Mouse (Mus musculus): Measurements from ENCODE around the gene Ccdc102a.

Ccdc102a gene

GRCm38 (mm10) chr8:94922602-94923001 lies 4.7 kb upstream of the Ccdc102a start:
- in situ Hi-C loops (cut with MboI; ENCODE audit: low sequenced_read_pairs) = no loop called here

- in situ Hi-C loops (cut with MboI; ENCODE audit: low sequenced_read_pairs) = no loop called here
Observed at GRCm38 (mm10) chr8:94922176-94922575, 4.3 kb upstream of the Ccdc102a start.

- in situ Hi-C loops (cut with MboI; ENCODE audit: low sequenced_read_pairs) = no loop called here
Observed at GRCm38 (mm10) chr8:94919256-94919655, 1.4 kb upstream of the Ccdc102a start.

- in situ Hi-C loops (cut with MboI; ENCODE audit: low sequenced_read_pairs) = no loop called here
Observed at GRCm38 (mm10) chr8:94917352-94917751, 546 bp downstream of the Ccdc102a start.

- in situ Hi-C loops (cut with MboI; ENCODE audit: low sequenced_read_pairs) = no loop called here
Observed at GRCm38 (mm10) chr8:94916960-94917324, 956 bp downstream of the Ccdc102a start.

GRCm38 (mm10) chr8:94916311-94916959 lies 1.5 kb downstream of the Ccdc102a start:
- in situ Hi-C loops (cut with MboI; ENCODE audit: low sequenced_read_pairs) = no loop called here

- in situ Hi-C loops (cut with MboI; ENCODE audit: low sequenced_read_pairs) = no loop called here
Observed at GRCm38 (mm10) chr8:94914701-94915101, 3.2 kb downstream of the Ccdc102a start.

GRCm38 (mm10) chr8:94914256-94914655 lies 3.6 kb downstream of the Ccdc102a start:
- in situ Hi-C loops (cut with MboI; ENCODE audit: low sequenced_read_pairs) = no loop called here

- in situ Hi-C loops (cut with MboI; ENCODE audit: low sequenced_read_pairs) = no loop called here
Observed at GRCm38 (mm10) chr8:94913061-94913660, 4.7 kb downstream of the Ccdc102a start.

- in situ Hi-C loops (cut with MboI; ENCODE audit: low sequenced_read_pairs) = no loop called here
Observed at GRCm38 (mm10) chr8:94908847-94909246, 9.1 kb downstream of the Ccdc102a start.

GRCm38 (mm10) chr8:94907591-94908300 lies 10.2 kb downstream of the Ccdc102a start:
- in situ Hi-C loops (cut with MboI; ENCODE audit: low sequenced_read_pairs) = no loop called here

- in situ Hi-C loops (cut with MboI; ENCODE audit: low sequenced_read_pairs) = no loop called here
Observed at GRCm38 (mm10) chr8:94904450-94905175, 13.3 kb downstream of the Ccdc102a start.

- in situ Hi-C loops (cut with MboI; ENCODE audit: low sequenced_read_pairs) = no loop called here
Observed at GRCm38 (mm10) chr8:94903709-94904108, 14.2 kb downstream of the Ccdc102a start.

- in situ Hi-C loops (cut with MboI; ENCODE audit: low sequenced_read_pairs) = no loop called here
Observed at GRCm38 (mm10) chr8:94901031-94901430, 16.9 kb downstream of the Ccdc102a start.

GRCm38 (mm10) chr8:94900617-94901016 lies 17.3 kb downstream of the Ccdc102a start:
- in situ Hi-C loops (cut with MboI; ENCODE audit: low sequenced_read_pairs) = no loop called here

GRCm38 (mm10) chr8:94899262-94899661 lies 18.6 kb downstream of the Ccdc102a start:
- in situ Hi-C loops (cut with MboI; ENCODE audit: low sequenced_read_pairs) = no loop called here

- in situ Hi-C loops (cut with MboI; ENCODE audit: low sequenced_read_pairs) = no loop called here
Observed at GRCm38 (mm10) chr8:94892917-94893316, 25.0 kb downstream of the Ccdc102a start.

- in situ Hi-C loops (cut with MboI; ENCODE audit: low sequenced_read_pairs) = no loop called here
Observed at GRCm38 (mm10) chr8:94888383-94889036, 29.4 kb downstream of the Ccdc102a start.

GRCm38 (mm10) chr8:94880742-94881141 lies 37.2 kb downstream of the Ccdc102a start:
- in situ Hi-C loops (cut with MboI; ENCODE audit: low sequenced_read_pairs) = no loop called here

GRCm38 (mm10) chr8:94876820-94877219 lies 41.1 kb downstream of the Ccdc102a start:
- in situ Hi-C loops (cut with MboI; ENCODE audit: low sequenced_read_pairs) = no loop called here

GRCm38 (mm10) chr8:94876197-94876730 lies 41.6 kb downstream of the Ccdc102a start, which contains the start of gene Dok4:
Gene Dok4, minus strand, starts transcription at chr8:94876330.
- in situ Hi-C loops (cut with MboI; ENCODE audit: low sequenced_read_pairs) = no loop called here

Data from CH12F3 (cell line).